Mouse (Mus musculus) CH12.LX (cell line): ENCODE results near the gene Proser2.

Experiments
- CHD1 ChIP-seq: IDR thresholded peaks from 2 replicates; pipeline ENCODE4 v1.6.1; 2012; ENCODE audit warnings: low read depth, low read length, improper control_type of control experiment, inconsistent platforms
- CTCF ChIP-seq, 2 experiments: IDR thresholded peaks in 1 of 2; conservative IDR thresholded peaks in 1 of 2; 2 replicates each; pipeline ENCODE4 v1.5.1; 2011 to 2012; ENCODE audit warnings: low read depth in 2 of 2, low read length in 2 of 2, improper control_type of control experiment in 1 of 2, inconsistent platforms in 1 of 2, mild to moderate bottlenecking in 1 of 2, moderate library complexity in 1 of 2
- EP300 ChIP-seq: IDR thresholded peaks from 2 replicates; pipeline ENCODE4 v1.6.1; 2011; ENCODE audit warnings: low read length, improper control_type of control experiment
- HCFC1 ChIP-seq: IDR thresholded peaks from 2 replicates; pipeline ENCODE4 v1.6.1; 2012; ENCODE audit warnings: low read depth, mild to moderate bottlenecking, inconsistent platforms, low read length, improper control_type of control experiment
- MEF2A ChIP-seq: IDR thresholded peaks from 2 replicates; pipeline ENCODE4 v1.6.1; 2014; ENCODE audit warnings: low read depth, mild to moderate bottlenecking, inconsistent platforms, low read length, improper control_type of control experiment, borderline replicate concordance
- NRF1 ChIP-seq: IDR thresholded peaks from 2 replicates; pipeline ENCODE4 v1.6.1; 2014; ENCODE audit warnings: low read depth, mild to moderate bottlenecking, inconsistent platforms, low read length, improper control_type of control experiment, moderate library complexity
- POLR2A ChIP-seq: IDR thresholded peaks from 2 replicates; pipeline ENCODE4 v1.6.1; 2011; ENCODE audit warnings: low read depth, mild to moderate bottlenecking, improper control_type of control experiment, low read length
- SMC3 ChIP-seq: IDR thresholded peaks from 2 replicates; pipeline ENCODE4 v1.6.1; 2011; ENCODE audit warnings: low read depth, low read length, improper control_type of control experiment
- TCF12 ChIP-seq: IDR thresholded peaks from 2 replicates; pipeline ENCODE4 v1.6.1; 2014; ENCODE audit warnings: low read depth, mild to moderate bottlenecking, inconsistent platforms, low read length, improper control_type of control experiment
- USF1 ChIP-seq: IDR thresholded peaks from 2 replicates; pipeline ENCODE4 v1.6.1; 2014; ENCODE audit warnings: low read depth, mild to moderate bottlenecking, inconsistent platforms, low read length, improper control_type of control experiment

DNA sequence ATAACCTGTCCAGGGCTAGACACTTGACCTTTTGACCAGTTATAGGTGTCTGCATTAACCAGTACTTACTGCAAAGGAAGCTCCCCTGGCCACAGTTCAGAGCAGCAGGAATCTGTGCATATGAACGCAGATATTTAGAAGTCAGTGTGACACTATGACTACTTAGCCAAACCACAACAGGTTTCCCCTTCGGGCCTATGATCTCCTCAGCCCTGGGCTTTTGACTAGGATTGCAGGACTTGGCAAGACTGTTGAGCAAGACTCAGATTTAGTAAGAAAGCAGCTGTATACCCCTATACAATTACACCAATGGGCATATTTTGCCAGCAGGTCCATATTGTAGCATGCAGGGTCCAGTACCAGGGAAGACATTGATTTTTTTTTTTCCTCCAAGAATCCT, 38.5 kb upstream of the Proser2 start:
- TF ChIP-seq TCF12 (no peak), HCFC1 (no peak), CHD1 (no peak), EP300 (no peak), USF1 (no peak), NRF1 (no peak), POLR2A (no peak), SMC3 (no peak), CTCF (conservative IDR thresholded peaks at IDR 0.05 in 1 of 2, IDR thresholded peaks at IDR 0.05 in 1 of 2; ENCODE audit: low read depth in 2 of 2, low read length in 2 of 2) (no peak), MEF2A (no peak)
